Mouse (Mus musculus): Measurements from ENCODE around the gene Cltrn.

DNA sequence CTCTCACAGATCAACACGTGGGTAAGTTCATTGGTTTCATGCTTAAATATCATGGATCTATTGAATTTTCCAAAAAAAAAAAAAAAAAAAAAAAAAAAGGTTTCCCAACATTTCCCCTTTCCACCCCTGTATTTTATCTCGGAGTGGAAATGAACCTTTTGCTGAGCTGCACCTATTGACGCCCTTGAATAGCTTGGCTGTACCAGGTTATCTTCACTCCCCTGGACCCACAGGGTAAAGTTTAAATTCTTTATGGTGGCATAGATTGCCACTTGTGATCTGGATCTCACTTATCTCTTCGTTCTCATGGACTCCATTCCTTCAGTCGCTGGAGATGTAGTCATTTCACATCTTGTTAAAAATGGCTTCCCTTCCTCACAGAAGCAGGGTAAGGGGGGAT lies 66.0 kb downstream of the Cltrn start:
- TF ChIP-seq CTCF (IDR thresholded peaks at IDR 0.05; ENCODE audit: borderline replicate concordance, control insufficient read depth, extremely low read depth, insufficient read depth, low read length, poor library complexity) (no peak), POLR2A (IDR thresholded peaks at IDR 0.05; ENCODE audit: control insufficient read depth, extremely low read depth, insufficient read depth, low read length, poor library complexity) (no peak)
